Mouse (Mus musculus) left cerebral cortex, adult 11 months (tissue): ENCODE results near the gene Olfr854.

Experiments
- DNase-seq: peaks from one replicate; pipeline ENCODE4 v3.0.0; 2022; ENCODE audit warnings: low spot score

Gene Olfr854

DNA sequence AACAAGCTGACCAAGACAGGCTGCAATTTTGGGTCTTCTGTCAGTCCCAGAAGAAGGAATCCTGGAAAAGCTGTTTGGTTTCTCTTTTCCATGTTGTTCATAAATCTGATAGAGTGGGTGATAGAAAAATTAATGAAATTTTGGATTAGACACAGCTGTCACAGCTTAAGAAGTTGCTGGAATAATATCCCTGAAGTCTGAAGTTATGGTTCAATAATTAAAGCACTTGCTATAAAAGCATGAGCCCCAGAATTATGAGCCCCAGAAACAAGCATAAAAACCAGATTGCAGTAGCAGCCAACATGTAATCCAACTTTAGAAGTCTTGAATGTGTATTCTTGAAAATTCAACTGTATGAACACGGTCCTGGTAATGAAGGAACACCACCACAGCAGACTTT lies at the start of gene Olfr854:
Olfr854 (minus strand) TSS at position 101 of the 400 bp plus-strand sequence.
- no peak for DNase-seq

DNA sequence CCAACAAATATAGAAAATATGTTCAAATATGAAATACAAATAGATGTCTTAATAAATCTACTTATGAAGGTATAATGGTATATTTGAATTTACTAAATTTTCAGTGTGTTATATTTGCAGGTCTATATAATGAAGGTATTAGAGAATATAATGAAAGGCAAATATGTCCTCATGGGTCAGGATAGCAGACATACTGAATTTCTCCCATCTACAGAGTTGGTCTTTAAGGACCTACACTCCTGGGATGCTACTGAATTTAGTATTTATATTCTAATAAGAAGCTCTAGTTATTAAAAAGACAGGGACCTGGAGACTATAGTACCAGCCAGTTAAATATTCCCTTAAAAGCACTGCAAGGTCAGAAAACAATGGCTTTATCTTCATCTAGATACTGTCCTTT lies 15.1 kb upstream of the Olfr854 start, which contains the start of gene Olfr855:
Olfr855 (plus strand) TSS at position 301 of the 400 bp plus-strand sequence.
- no peak for DNase-seq

DNA sequence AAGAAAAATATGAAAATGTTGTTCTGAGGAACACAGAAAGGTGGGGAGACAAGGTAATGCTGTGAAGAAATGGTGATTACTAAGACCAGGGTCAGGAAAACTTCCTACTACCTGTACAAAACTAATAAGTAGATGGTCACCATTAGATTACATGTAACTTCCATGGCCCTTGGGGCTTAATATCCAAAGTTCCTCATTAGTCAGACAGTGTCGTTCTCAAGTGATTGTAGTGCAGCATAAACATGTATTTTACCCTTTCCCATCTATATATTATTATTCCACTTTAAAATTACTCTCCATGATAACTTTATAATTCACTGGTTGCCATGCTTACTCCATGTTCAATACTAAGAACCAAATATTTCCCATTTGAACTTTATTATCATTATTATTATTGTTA lies 26.2 kb downstream of the Olfr854 start, which contains the start of gene Olfr853:
Olfr853 (minus strand) TSS at position 101 of the 400 bp plus-strand sequence.
- no peak for DNase-seq
